Mouse (Mus musculus): ENCODE measurements around the gene Trim17.

- TF ChIP-seq MAX (IDR thresholded peaks at IDR 0.05): no peak
- no peak for TF ChIP-seq USF1 (IDR thresholded peaks at IDR 0.05; ENCODE audit: low read depth)
- TF ChIP-seq CTCF (IDR thresholded peaks at IDR 0.05; ENCODE audit: control insufficient read depth, insufficient read depth, insufficient read length): no peak
These were observed 24.2 kb downstream of the Trim17 start for GRCm38 (mm10) chr11:58978706-58979030.

Measured in C2C12 (cell line).